Mouse (Mus musculus): ENCODE measurements at regions not wholly inside any gene's neighbourhood (a gene's known extent, or its start where the extent isn't known, plus 50 kb on each side); places are given as distances from the start of the nearest gene placed in this dataset.
"Not testable (repeated sequence)": the region's sequence is repeated elsewhere in the genome, so short reads cannot be mapped to it uniquely, and the experiment has no call there.

DNA sequence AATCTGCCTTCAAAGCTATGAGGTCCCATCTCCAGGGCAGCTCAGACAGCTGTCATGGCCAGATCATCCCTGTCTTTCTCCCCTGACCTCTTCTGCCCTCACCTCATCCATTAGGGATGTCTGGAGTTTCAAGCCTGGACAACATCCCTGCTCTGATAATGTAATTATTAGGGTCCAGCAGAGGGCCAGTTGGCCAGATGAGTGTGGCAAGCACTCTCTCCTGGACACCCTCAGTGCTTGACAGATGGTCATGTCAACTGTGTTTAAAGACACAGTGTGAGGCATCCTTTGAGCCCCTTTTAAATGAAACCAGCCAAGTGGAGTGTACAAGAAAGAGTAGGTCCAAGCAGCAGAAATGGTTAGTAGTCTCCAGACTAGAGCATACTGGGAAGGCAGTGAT, 95.9 kb upstream of the Ttc29 start:
- no peak for DNase-seq (ENCODE audit: low spot score in 2 of 2)
- H3K27ac ChIP-seq: no peak overlapping the region
- no peak overlapping the region for H3K4me3 ChIP-seq
- TF ChIP-seq CTCF (conservative IDR thresholded peaks at IDR 0.05): no peak

DNA sequence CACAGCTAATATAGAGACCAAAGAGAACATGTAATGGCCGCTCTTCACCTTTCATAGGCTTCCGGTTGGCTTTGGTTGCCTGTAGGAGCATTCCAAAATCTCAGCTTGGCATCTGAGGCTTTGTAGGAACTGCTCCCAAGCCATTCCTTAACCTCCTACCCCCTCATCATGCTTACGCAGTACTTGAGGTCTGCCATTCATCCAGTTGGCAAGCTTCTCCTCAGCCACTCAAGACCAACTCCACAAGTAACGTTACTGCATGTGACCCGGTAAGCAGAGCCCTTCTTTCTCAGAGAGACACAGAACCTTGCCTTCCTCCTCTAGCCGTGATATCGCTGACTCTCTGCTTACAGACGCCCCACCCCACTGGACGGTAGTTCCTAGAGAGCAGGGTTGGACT, 94.6 kb upstream of the Ttc29 start:
- TF ChIP-seq CTCF (conservative IDR thresholded peaks at IDR 0.05): no peak
- Histone ChIP-seq H3K27ac (no peak overlapping the region), H3K4me3 (no peak overlapping the region)
- no peak for DNase-seq (ENCODE audit: low spot score in 2 of 2)

DNA sequence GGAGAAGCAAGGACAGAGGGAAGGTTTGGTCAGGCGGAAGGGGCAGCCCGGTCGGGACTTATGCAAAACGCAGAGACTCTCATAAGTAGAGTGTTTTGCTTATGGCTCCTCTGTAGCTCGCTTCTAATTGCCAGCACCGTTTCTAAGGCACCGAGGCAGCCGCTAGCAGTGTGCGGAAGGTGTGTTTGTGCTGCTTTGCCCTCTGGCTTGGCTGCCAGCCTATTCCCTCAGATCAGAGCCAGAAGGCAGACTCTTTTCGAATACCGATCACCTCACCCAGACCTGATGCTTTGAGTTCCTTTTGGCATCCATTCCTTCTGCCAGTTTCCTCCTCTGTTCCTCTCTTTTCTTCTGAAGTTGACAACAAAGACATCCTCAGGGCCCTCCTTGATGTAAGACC, 93.4 kb upstream of the Ttc29 start:
- H3K27ac ChIP-seq: peak overlapping the region; percentile 36; the same call in 1 of the 2 replicates
- DNase-seq (ENCODE audit: low spot score in 2 of 2): peak; percentile 38 to 51
- H3K4me3 ChIP-seq: no peak overlapping the region
- TF ChIP-seq CTCF (conservative IDR thresholded peaks at IDR 0.05): no peak

DNA sequence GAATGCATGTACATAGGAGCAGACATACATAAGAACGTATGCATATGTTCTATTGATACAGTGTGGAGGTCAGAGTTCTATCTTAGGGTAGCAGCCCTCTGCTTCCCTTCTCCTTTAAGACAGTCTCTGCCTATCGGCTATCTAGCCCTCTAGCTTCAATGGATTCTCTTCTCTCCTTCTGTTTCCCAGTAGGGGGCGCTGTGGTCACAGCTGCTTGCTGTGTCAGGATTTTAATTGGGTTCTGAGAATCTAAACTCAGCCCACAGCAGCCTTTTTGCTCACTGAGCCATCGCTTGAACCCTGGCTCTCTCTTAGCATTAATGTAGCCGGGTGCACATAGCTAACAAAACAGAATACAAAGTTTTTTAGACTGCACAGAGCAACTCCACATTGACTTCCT, 88.8 kb upstream of the Ttc29 start:
- no peak for DNase-seq (ENCODE audit: low spot score in 2 of 2)
- H3K4me3 ChIP-seq: no peak overlapping the region
- H3K27ac ChIP-seq: no peak overlapping the region
- peak; percentile 74 for TF ChIP-seq CTCF (conservative IDR thresholded peaks at IDR 0.05)

DNA sequence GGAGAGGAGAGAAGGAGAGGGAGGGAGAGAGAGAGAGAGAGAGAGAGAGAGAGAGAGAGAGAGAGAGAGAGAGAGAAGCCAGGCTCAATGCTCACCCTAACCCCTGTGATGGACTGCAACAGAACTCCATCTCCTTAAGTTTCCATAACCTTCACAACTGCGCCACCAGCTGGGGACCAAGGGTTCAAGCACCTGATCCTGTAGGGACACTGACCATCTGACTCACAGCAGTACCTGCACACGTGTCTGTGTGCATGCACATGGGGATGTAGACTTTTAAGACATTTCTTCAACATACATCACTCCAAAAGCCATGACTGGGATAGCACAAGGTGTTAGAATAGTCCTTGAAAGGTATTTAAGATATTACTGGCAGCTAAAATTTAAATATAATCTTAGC, 85.2 kb upstream of the Ttc29 start:
- peak; percentile 63 for TF ChIP-seq CTCF (conservative IDR thresholded peaks at IDR 0.05)
- no peak for DNase-seq (ENCODE audit: low spot score in 2 of 2)
- no peak overlapping the region for H3K4me3 ChIP-seq
- no peak overlapping the region for H3K27ac ChIP-seq

DNA sequence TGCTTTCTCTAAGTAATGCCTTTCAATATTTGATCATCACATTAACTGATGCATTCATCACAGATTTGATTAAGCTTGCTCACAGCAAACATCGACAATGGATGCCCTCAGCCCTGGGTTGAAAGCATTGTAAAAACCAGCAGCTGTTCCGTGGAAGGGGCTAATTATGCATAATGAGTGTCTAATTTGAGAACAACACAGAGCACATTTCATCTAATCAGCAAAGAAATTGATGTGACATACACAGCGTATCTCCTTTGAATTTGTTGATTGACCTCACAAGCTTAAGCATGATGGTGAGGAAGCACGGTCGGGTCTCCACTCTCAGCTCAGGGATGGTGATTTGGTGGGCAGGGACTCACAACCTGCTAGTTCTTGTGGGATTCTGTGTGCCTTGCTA, 84.0 kb upstream of the Ttc29 start:
- Histone ChIP-seq H3K27ac (no peak overlapping the region), H3K4me3 (no peak overlapping the region)
- DNase-seq (ENCODE audit: low spot score in 2 of 2): peak in 1 of 2 experiments; percentile 3
- no peak for TF ChIP-seq CTCF (conservative IDR thresholded peaks at IDR 0.05)

DNA sequence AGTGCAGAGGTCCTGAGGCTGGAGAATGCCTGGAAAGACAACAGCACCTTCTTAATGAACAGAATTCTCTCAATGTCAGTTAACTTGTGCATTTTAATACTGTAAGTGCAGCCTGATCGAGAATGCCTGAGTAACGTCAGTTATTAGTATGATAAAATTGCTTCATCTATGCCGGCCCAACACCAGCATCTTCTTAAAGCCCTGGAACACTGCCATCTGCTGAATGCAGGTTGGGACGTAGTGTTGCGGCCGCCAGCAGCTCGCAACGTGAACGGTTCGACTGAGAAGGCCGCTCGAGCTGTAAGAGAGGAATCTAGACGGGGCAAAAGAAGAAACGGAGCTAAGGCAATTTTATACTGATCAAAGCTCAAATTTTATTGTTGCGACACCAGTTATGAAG, 73.6 kb upstream of the Ttc29 start:
- DNase-seq (ENCODE audit: low spot score in 2 of 2); H3K27ac ChIP-seq: not testable (repeated sequence)

DNA sequence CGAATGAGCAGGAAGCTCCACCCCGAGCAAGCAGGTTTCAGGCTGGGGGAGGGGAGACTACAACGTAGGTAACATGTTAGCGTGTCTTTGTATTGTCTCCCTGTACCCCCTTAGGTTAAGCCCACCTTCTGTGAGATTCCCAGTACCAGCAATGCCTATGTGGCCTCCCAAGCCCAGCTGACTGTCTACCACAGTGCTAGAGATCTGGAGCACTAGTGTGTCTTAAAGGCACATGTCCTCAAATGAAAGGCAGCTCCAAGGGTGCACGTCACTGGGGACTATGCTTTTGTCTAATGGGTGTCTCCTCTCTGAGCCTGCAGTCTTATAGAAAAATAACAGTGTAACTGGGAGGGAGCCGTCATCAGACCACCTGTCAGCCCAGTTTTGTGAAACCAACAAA, 65.9 kb upstream of the Ttc29 start:
- Histone ChIP-seq H3K4me3 (no peak overlapping the region), H3K27ac (no peak overlapping the region)
- TF ChIP-seq CTCF (conservative IDR thresholded peaks at IDR 0.05): no peak
- DNase-seq (ENCODE audit: low spot score in 2 of 2): no peak

More for the DNA sequence above, 73.6 kb upstream of the Ttc29 start:
- not testable (repeated sequence) for H3K4me3 ChIP-seq

DNA sequence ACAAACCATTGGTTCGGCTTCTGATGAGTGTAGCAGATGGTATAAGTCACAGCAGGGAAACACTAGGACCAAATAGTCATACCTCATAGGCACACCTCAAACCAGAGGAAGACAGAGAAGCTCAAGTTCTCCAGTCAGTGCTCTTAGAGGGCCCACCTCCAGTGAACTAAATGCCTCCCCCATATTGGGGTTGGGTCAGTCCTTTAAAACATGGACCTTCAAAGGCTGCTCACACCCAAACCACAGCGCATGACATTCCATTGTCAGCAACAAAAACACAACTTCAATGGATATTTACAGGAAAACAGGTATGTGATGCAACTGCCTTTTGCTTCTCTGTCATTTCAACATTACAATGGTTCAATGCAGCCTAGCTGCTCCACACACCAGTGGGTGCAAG, 65.1 kb upstream of the Ttc29 start:
- no peak for DNase-seq (ENCODE audit: low spot score in 2 of 2)
- no peak overlapping the region for H3K27ac ChIP-seq
- no peak overlapping the region for H3K4me3 ChIP-seq
- no peak for TF ChIP-seq CTCF (conservative IDR thresholded peaks at IDR 0.05)

DNA sequence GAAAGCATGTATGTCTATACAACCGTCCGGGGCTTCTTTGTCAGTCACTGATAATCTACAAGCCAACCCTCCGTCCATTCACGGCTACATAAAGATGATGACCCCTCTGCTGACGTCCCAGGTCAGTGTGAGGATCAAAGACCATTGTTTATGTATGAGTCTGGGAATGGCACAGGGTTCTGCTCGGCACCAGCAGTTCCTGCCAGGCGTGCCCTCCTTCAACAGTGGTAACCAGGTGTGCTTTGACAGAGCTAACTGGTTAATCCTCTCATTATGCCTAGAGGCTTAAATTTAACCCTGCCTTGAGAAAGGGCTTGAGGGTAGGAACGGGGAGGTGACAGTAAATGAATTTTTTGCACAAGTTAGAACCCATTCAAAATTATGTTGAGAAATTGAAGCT, 58.2 kb upstream of the Ttc29 start:
- H3K4me3 ChIP-seq: no peak overlapping the region
- no peak for TF ChIP-seq CTCF (conservative IDR thresholded peaks at IDR 0.05)

DNA sequence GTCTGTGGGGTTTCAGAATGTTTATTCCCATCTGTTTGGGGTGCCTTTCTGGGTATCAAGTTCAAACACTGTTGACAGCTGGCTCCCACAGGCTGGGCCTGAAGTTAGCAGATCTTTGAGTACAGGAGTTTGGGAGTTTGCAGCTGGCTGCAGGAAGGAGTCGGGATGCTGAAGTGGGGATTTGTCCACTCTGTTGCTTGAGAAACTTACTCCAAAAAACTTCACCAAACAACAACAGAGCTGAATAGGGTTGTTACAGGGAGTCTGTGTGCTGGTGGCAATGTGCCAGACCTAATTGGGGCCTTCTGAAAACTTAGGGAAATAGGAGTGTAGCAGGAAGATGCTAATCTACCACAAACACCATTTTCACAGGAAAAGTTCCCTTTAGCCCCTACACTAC, 51.1 kb upstream of the Ttc29 start:
- Histone ChIP-seq H3K27ac (peak overlapping the region; percentile 49; the same call in 1 of the 2 replicates), H3K4me3 (no peak overlapping the region)
- no peak for TF ChIP-seq CTCF (conservative IDR thresholded peaks at IDR 0.05)
- peak; percentile 16 to 30 for DNase-seq (ENCODE audit: low spot score in 2 of 2)

More for the DNA sequence above, 58.2 kb upstream of the Ttc29 start:
- no peak for DNase-seq (ENCODE audit: low spot score in 2 of 2)
- no peak overlapping the region for H3K27ac ChIP-seq

DNA sequence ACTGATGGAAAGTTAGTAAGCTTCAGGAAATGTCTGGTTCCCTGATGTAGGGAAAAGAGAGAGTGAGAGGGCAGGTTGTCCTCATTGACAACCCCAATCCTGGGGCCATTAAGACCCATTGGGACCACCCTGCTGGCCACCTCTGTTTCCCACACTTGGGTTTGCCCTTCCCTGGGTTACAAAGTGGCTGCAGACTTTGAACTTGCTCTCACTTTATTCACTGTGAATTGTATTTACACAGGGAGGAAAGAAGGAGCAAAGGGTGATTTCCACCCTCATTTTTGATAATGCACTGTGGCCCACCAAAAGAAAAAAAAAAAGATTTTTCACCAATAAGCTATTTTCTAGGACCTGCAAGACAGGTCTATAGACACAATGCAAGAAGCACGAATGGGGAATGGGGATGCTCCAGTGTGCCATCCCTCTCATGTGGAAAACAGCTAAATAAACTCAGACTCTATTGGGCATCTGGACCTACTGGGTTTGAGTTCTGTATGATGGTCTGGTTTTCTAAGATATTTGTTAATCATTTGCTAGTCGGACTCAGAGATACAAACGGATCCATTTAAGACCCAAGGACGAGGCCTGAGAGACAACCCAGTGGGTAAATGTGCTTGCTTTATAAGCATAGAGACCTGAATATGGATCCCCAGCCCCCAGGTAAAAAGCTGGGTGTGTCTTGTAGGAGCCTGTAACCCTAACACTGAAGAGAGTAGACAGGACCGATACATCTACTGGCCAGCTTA, 50.2 kb upstream of the Ttc29 start:
- 0 out of 2 replicates have a peak overlapping the region, but pooled peaks have one; percentile 0 for H3K27ac ChIP-seq
- no peak overlapping the region for H3K4me3 ChIP-seq
- TF ChIP-seq CTCF (conservative IDR thresholded peaks at IDR 0.05): no peak
- no peak for DNase-seq (ENCODE audit: low spot score in 2 of 2)
